Mouse (Mus musculus) midbrain, embryonic 14.5 days (tissue): ENCODE measurements at regions not wholly inside any gene's neighbourhood (a gene's known extent, or its start where the extent isn't known, plus 50 kb on each side); places are given as distances from the start of the nearest gene placed in this dataset.

Experiments
- ATAC-seq: fragments of 200-750 bp; cut with Nextera tagmentation; 2 replicates; pipeline ENCODE4 v1.8.0; 2017; ENCODE audit warnings: moderate number of reproducible peaks, moderate library complexity; ENCODE audit not compliant: low FRiP score, low TSS enrichment
- DNase-seq: peaks from one replicate; pipeline ENCODE4 v3.0.0-alpha.2; 2015
- H3K27ac ChIP-seq: fragments of 300-500 bp; sonication (generic); replicated peaks from 2 replicates; pipeline ENCODE4 v1.5.1; 2014; ENCODE audit warnings: mild to moderate bottlenecking, low read depth, low read length, moderate library complexity
- H3K27me3 ChIP-seq: fragments of 300-500 bp; sonication (generic); 2 replicates; pipeline ENCODE4 v1.6.1; 2014; ENCODE audit warnings: low read length, control low read depth, mixed read lengths; ENCODE audit not compliant: control insufficient read depth, insufficient read depth
- H3K36me3 ChIP-seq: fragments of 300-500 bp; sonication (generic); 2 replicates; pipeline ENCODE4 v1.6.1; 2014; ENCODE audit warnings: low read length, control low read depth; ENCODE audit not compliant: control insufficient read depth, insufficient read depth
- H3K4me1 ChIP-seq: fragments of 300-500 bp; sonication (generic); 2 replicates; pipeline ENCODE4 v1.6.1; 2014; ENCODE audit warnings: mild to moderate bottlenecking, antibody characterized with exemption, low read length, control low read depth; ENCODE audit not compliant: control insufficient read depth, insufficient read depth
- H3K4me2 ChIP-seq: fragments of 300-500 bp; sonication (generic); 2 replicates; pipeline ENCODE4 v1.6.1; 2014; ENCODE audit warnings: mild to moderate bottlenecking, low read length, moderate library complexity
- H3K4me3 ChIP-seq: fragments of 300-500 bp; sonication (generic); replicated peaks from 2 replicates; pipeline ENCODE4 v1.5.1; 2014; ENCODE audit warnings: low read depth, low read length
- H3K9ac ChIP-seq: fragments of 300-500 bp; sonication (generic); replicated peaks from 2 replicates; pipeline ENCODE4 v1.6.1; 2014; ENCODE audit warnings: mild to moderate bottlenecking, low read length, moderate library complexity
- H3K9me3 ChIP-seq: fragments of 300-500 bp; sonication (generic); 2 replicates; pipeline ENCODE4 v1.6.1; 2016; ENCODE audit warnings: low read length, control low read depth, mixed read lengths; ENCODE audit not compliant: control insufficient read depth
- WGBS: fragments of 180-500 bp; shearing (Covaris S2); extraction: QIAGEN DNeasy Blood & Tissue Kit; methylation state at CpG from one replicate; pipeline ENCODE4 v1.1.7; 2014; 5-methylcytosine and 5-hydroxymethylcytosine counted together

GRCm38 (mm10) chrX:7474831-7475230 is 98.6 kb upstream of the Foxp3 start:
- ATAC-seq (no peak), DNase-seq (no peak)
- H3K4me3 ChIP-seq: no peak overlapping the region
- no peak overlapping the region for H3K27ac ChIP-seq
- H3K27me3 ChIP-seq: no peaks in the 10 kb centered on the region
- H3K4me2 ChIP-seq: no peak overlapping the region
- H3K9ac ChIP-seq: no peak overlapping the region
- 75% methylated on average over 2 of the region's 2 CpGs for WGBS
- no peaks in the 10 kb centered on the region for H3K4me1 ChIP-seq
- no peaks in the 10 kb centered on the region for H3K36me3 ChIP-seq
- H3K9me3 ChIP-seq: no peaks in the 10 kb centered on the region

GRCm38 (mm10) chrX:7473814-7474213 is 98.2 kb upstream of the Usp27x start:
- H3K36me3 ChIP-seq: no peaks in the 10 kb centered on the region
- no peaks in the 10 kb centered on the region for H3K4me1 ChIP-seq
- WGBS: 42% methylated on average over 2 of the region's 2 CpGs
- ATAC-seq (no peak), DNase-seq (peak; percentile 78)
- H3K4me2 ChIP-seq: no peak overlapping the region
- H3K27me3 ChIP-seq: no peaks in the 10 kb centered on the region
- H3K9ac ChIP-seq: no peak overlapping the region
- no peak overlapping the region for H3K27ac ChIP-seq
- no peak overlapping the region for H3K4me3 ChIP-seq
- no peaks in the 10 kb centered on the region for H3K9me3 ChIP-seq

GRCm38 (mm10) chrX:7469801-7470200 is 94.2 kb upstream of the Usp27x start:
- Histone ChIP-seq H3K9ac (no peak overlapping the region), H3K9me3 (no peaks in the 10 kb centered on the region), H3K27me3 (no peaks in the 10 kb centered on the region), H3K4me3 (no peak overlapping the region), H3K27ac (0 out of 2 replicates have a peak overlapping the region, but pooled peaks have one; percentile 0), H3K36me3 (no peaks in the 10 kb centered on the region), H3K4me2 (no peak overlapping the region), H3K4me1 (no peaks in the 10 kb centered on the region)
- ATAC-seq (no peak), DNase-seq (peak; percentile 28)
- 75% methylated on average over 1 of the region's 1 CpGs for WGBS

- H3K27me3 ChIP-seq: no peaks in the 10 kb centered on the region
- no peaks in the 10 kb centered on the region for H3K9me3 ChIP-seq
- no peak overlapping the region for H3K9ac ChIP-seq
- WGBS: 56% methylated on average over 1 of the region's 1 CpGs
- H3K27ac ChIP-seq: no peak overlapping the region
- H3K36me3 ChIP-seq: no peaks in the 10 kb centered on the region
- no peak overlapping the region for H3K4me2 ChIP-seq
- ATAC-seq (no peak), DNase-seq (no peak)
- no peak overlapping the region for H3K4me3 ChIP-seq
- no peaks in the 10 kb centered on the region for H3K4me1 ChIP-seq
Measured at GRCm38 (mm10) chrX:7467985-7468384, 92.4 kb upstream of the Usp27x start.

GRCm38 (mm10) chrX:7456851-7457250 is 81.2 kb upstream of the Usp27x start:
- H3K27me3 ChIP-seq: no peaks in the 10 kb centered on the region
- H3K4me2 ChIP-seq: no peak overlapping the region
- no peak for ATAC-seq
- no peak overlapping the region for H3K27ac ChIP-seq
- no peak overlapping the region for H3K4me3 ChIP-seq
- no peak for DNase-seq
- H3K9me3 ChIP-seq: no peaks in the 10 kb centered on the region
- H3K9ac ChIP-seq: no peak overlapping the region
- WGBS: 81% methylated on average over 4 of the region's 4 CpGs
- H3K4me1 ChIP-seq: no peaks in the 10 kb centered on the region
- H3K36me3 ChIP-seq: no peaks in the 10 kb centered on the region

- Histone ChIP-seq H3K27ac (no peak overlapping the region), H3K4me1 (no peaks in the 10 kb centered on the region), H3K36me3 (no peaks in the 10 kb centered on the region), H3K4me2 (no peak overlapping the region), H3K9ac (no peak overlapping the region), H3K9me3 (no peaks in the 10 kb centered on the region), H3K4me3 (no peak overlapping the region), H3K27me3 (no peaks in the 10 kb centered on the region)
- ATAC-seq: no peak
- no peak for DNase-seq
- 83% methylated on average over 3 of the region's 3 CpGs for WGBS
Measured at GRCm38 (mm10) chrX:7445035-7445434, 69.4 kb upstream of the Usp27x start.

GRCm38 (mm10) chrX:7444583-7444982 is 69.0 kb upstream of the Usp27x start:
- H3K27me3 ChIP-seq: no peaks in the 10 kb centered on the region
- DNase-seq (no peak), ATAC-seq (no peak)
- H3K4me3 ChIP-seq: no peak overlapping the region
- H3K36me3 ChIP-seq: no peaks in the 10 kb centered on the region
- H3K9me3 ChIP-seq: no peaks in the 10 kb centered on the region
- no peak overlapping the region for H3K4me2 ChIP-seq
- no peak overlapping the region for H3K27ac ChIP-seq
- no peak overlapping the region for H3K9ac ChIP-seq
- WGBS: 53% methylated on average over 6 of the region's 6 CpGs
- no peaks in the 10 kb centered on the region for H3K4me1 ChIP-seq

GRCm38 (mm10) chrX:7443996-7444421 is 68.4 kb upstream of the Usp27x start:
- Histone ChIP-seq H3K36me3 (no peaks in the 10 kb centered on the region), H3K4me3 (no peak overlapping the region), H3K9ac (no peak overlapping the region), H3K9me3 (no peaks in the 10 kb centered on the region), H3K4me1 (no peaks in the 10 kb centered on the region), H3K4me2 (no peak overlapping the region), H3K27me3 (no peaks in the 10 kb centered on the region), H3K27ac (no peak overlapping the region)
- DNase-seq (no peak), ATAC-seq (no peak)
- WGBS: 40% methylated on average over 6 of the region's 6 CpGs

- Histone ChIP-seq H3K4me3 (no peak overlapping the region), H3K36me3 (no peaks in the 10 kb centered on the region), H3K27ac (no peak overlapping the region), H3K4me1 (no peaks in the 10 kb centered on the region), H3K9me3 (no peaks in the 10 kb centered on the region), H3K27me3 (no peaks in the 10 kb centered on the region), H3K4me2 (no peak overlapping the region), H3K9ac (no peak overlapping the region)
- WGBS: 88% methylated on average over 2 of the region's 2 CpGs
- DNase-seq: no peak
- ATAC-seq: no peak
Measured at GRCm38 (mm10) chrX:7435375-7436042, 59.9 kb upstream of the Usp27x start.
